Mouse (Mus musculus): ENCODE data around the gene Swap70. TPM values are rescaled to one million over a fixed set of nuclear protein-coding genes. Genes with fewer than 3 reads are reported as not detected.

Swap70 gene
- total and polyA plus RNA-seq, 3 experiments, result 56.0 to 233 (median 78.3) TPM

DNA sequence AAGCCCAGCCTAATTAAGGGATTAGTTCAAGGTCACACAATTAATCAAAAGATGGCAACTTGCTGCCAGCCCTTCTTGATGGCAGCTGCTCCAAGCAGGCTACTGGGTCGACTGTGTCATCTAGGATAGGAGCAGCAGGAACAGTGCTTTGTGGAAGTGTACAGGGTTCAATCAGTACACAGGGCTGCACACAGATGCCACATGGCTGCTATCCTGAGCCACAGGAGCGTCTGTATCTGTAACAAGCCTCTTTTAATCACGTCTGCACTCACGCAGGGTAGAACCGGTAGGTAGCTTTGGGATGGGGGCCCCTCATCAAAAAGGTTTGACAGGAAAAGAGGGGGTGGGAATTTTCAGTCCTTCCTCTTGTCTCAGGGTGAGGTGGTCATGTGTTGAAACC, 84.8 kb downstream of the Swap70 start:
- no peak for DNase-seq (ENCODE audit: low spot score)
- ATAC-seq (ENCODE audit: extremely low read depth, insufficient number of reproducible peaks, low FRiP score, poor library complexity, severe bottlenecking), result no peak
- H3K4me1 ChIP-seq (ENCODE audit: insufficient read depth, low read depth, low read length), result no peaks in the 10 kb centered on the region
- H3K36me3 ChIP-seq (replicated peaks), result no peaks in the 10 kb centered on the region
- H3K9me3 ChIP-seq (replicated peaks), result no peaks in the 10 kb centered on the region
- no peak for TF ChIP-seq GATA1 (IDR thresholded peaks at IDR 0.05; ENCODE audit: borderline replicate concordance, low read length)
- no peak for TF ChIP-seq POLR2AphosphoS5 (IDR thresholded peaks at IDR 0.05; ENCODE audit: insufficient replicate concordance, low read depth, low read length)
- TF ChIP-seq TAL1 (conservative IDR thresholded peaks at IDR 0.05; ENCODE audit: low read depth, low read length), result no peak
- no peak for TF ChIP-seq CTCF (IDR thresholded peaks at IDR 0.05; ENCODE audit: low read depth, low read length)
- TF ChIP-seq GATA2 (IDR thresholded peaks at IDR 0.05; ENCODE audit: borderline replicate concordance, low read depth, low read length), result no peak
- H3K4me3 ChIP-seq (ENCODE audit: low read depth, low read length), result no peak overlapping the region
- peaks cover 9% of the 10 kb centered on the region; the same call in 1 of the 2 replicates for H3K27me3 ChIP-seq (ENCODE audit: insufficient read depth, low read length)

DNA sequence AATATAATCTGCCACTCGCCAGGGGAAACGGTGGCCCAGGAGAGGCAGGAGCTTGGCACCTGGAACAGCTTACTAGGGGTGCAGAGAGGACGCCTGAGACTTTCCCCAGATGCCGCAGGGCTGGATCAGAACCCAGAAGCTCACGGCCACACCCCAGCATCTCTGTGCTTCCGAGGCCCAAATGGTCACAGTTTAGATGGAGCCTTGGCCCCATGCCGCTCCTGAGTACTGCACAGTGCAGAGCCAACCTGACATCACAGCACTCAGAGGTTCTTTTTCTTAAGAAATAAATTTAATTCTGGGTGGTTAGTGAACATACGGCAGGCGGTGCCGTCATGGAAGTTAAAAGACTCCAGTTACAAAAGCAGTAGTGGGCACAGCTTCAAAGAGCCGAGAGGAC, 86.2 kb downstream of the Swap70 start:
- no peak for ATAC-seq (ENCODE audit: extremely low read depth, insufficient number of reproducible peaks, low FRiP score, poor library complexity, severe bottlenecking)
- no peak overlapping the region for H3K4me3 ChIP-seq (ENCODE audit: low read depth, low read length)
- no peak for TF ChIP-seq GATA2 (IDR thresholded peaks at IDR 0.05; ENCODE audit: borderline replicate concordance, low read depth, low read length)
- TF ChIP-seq CTCF (IDR thresholded peaks at IDR 0.05; ENCODE audit: low read depth, low read length), result no peak
- no peak for TF ChIP-seq GATA1 (IDR thresholded peaks at IDR 0.05; ENCODE audit: borderline replicate concordance, low read length)
- TF ChIP-seq POLR2AphosphoS5 (IDR thresholded peaks at IDR 0.05; ENCODE audit: insufficient replicate concordance, low read depth, low read length), result no peak
- TF ChIP-seq TAL1 (conservative IDR thresholded peaks at IDR 0.05; ENCODE audit: low read depth, low read length), result no peak

DNA sequence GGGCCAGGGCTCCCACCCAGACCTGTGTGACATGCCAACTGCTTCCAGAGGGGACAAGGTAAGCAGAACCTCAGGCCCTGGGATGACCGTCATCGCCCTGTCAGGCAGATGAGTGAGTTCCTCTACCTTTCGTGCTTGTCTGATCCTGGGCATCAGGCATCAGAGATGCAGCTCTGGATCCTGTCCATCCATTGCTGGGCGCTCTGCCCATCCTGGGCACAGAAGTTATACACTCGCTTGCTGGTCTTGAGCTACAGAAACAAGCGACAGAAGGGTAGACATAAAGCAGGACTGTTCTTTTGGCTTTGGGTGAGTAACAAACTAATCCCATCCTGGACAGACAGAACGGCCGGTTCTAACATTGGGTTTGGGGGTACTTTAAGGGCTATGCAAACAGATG, 87.7 kb downstream of the Swap70 start:
- H3K36me3 ChIP-seq (replicated peaks), result no peaks in the 10 kb centered on the region
- TF ChIP-seq TAL1 (conservative IDR thresholded peaks at IDR 0.05; ENCODE audit: low read depth, low read length) (no peak), GATA1 (IDR thresholded peaks at IDR 0.05; ENCODE audit: borderline replicate concordance, low read length) (no peak), CTCF (IDR thresholded peaks at IDR 0.05; ENCODE audit: low read depth, low read length) (no peak), POLR2AphosphoS5 (IDR thresholded peaks at IDR 0.05; ENCODE audit: insufficient replicate concordance, low read depth, low read length) (no peak), GATA2 (IDR thresholded peaks at IDR 0.05; ENCODE audit: borderline replicate concordance, low read depth, low read length) (no peak)

More for the DNA sequence above, 86.2 kb downstream of the Swap70 start:
- no peaks in the 10 kb centered on the region for H3K9me3 ChIP-seq (replicated peaks)
- no peaks in the 10 kb centered on the region for H3K36me3 ChIP-seq (replicated peaks)
- no peak for DNase-seq (ENCODE audit: low spot score)
- no peaks in the 10 kb centered on the region for H3K4me1 ChIP-seq (ENCODE audit: insufficient read depth, low read depth, low read length)
- peaks cover 9% of the 10 kb centered on the region; the same call in 1 of the 2 replicates for H3K27me3 ChIP-seq (ENCODE audit: insufficient read depth, low read length)

GRCm38 (mm10) chr7:110313392-110314055, 92.0 kb downstream of the Swap70 start:
- no peaks in the 10 kb centered on the region for H3K4me1 ChIP-seq (ENCODE audit: insufficient read depth, low read depth, low read length)
- H3K4me3 ChIP-seq (ENCODE audit: low read depth, low read length), result no peak overlapping the region
- no peaks in the 10 kb centered on the region for H3K36me3 ChIP-seq (replicated peaks)
- DNase-seq (ENCODE audit: low spot score), result no peak
- no peak for ATAC-seq (ENCODE audit: extremely low read depth, insufficient number of reproducible peaks, low FRiP score, poor library complexity, severe bottlenecking)
- peaks cover 8% of the 10 kb centered on the region for H3K27me3 ChIP-seq (ENCODE audit: insufficient read depth, low read length)
- no peaks in the 10 kb centered on the region; the same call in 1 of the 2 replicates for H3K9me3 ChIP-seq (replicated peaks)
- TF ChIP-seq CTCF (IDR thresholded peaks at IDR 0.05; ENCODE audit: low read depth, low read length) (no peak), POLR2AphosphoS5 (IDR thresholded peaks at IDR 0.05; ENCODE audit: insufficient replicate concordance, low read depth, low read length) (no peak), GATA2 (IDR thresholded peaks at IDR 0.05; ENCODE audit: borderline replicate concordance, low read depth, low read length) (no peak), TAL1 (conservative IDR thresholded peaks at IDR 0.05; ENCODE audit: low read depth, low read length) (no peak), GATA1 (IDR thresholded peaks at IDR 0.05; ENCODE audit: borderline replicate concordance, low read length) (no peak)

More for the DNA sequence above, 87.7 kb downstream of the Swap70 start:
- DNase-seq (ENCODE audit: low spot score), result no peak
- no peak for ATAC-seq (ENCODE audit: extremely low read depth, insufficient number of reproducible peaks, low FRiP score, poor library complexity, severe bottlenecking)
- Histone ChIP-seq H3K4me3 (ENCODE audit: low read depth, low read length) (no peak overlapping the region), H3K27me3 (ENCODE audit: insufficient read depth, low read length) (peaks cover 9% of the 10 kb centered on the region; the same call in 1 of the 2 replicates), H3K4me1 (ENCODE audit: insufficient read depth, low read depth, low read length) (no peaks in the 10 kb centered on the region), H3K9me3 (replicated peaks) (no peaks in the 10 kb centered on the region)

- no peaks in the 10 kb centered on the region for H3K36me3 ChIP-seq (replicated peaks)
- no peak overlapping the region for H3K4me3 ChIP-seq (ENCODE audit: low read depth, low read length)
- TF ChIP-seq TAL1 (conservative IDR thresholded peaks at IDR 0.05; ENCODE audit: low read depth, low read length) (no peak), POLR2AphosphoS5 (IDR thresholded peaks at IDR 0.05; ENCODE audit: insufficient replicate concordance, low read depth, low read length) (no peak), GATA2 (IDR thresholded peaks at IDR 0.05; ENCODE audit: borderline replicate concordance, low read depth, low read length) (no peak), CTCF (IDR thresholded peaks at IDR 0.05; ENCODE audit: low read depth, low read length) (no peak)
- H3K27me3 ChIP-seq (ENCODE audit: insufficient read depth, low read length), result peaks cover 9% of the 10 kb centered on the region
- DNase-seq (ENCODE audit: low spot score), result no peak
- ATAC-seq (ENCODE audit: extremely low read depth, insufficient number of reproducible peaks, low FRiP score, poor library complexity, severe bottlenecking), result no peak
- H3K4me1 ChIP-seq (ENCODE audit: insufficient read depth, low read depth, low read length), result no peaks in the 10 kb centered on the region
- no peaks in the 10 kb centered on the region; the same call in 1 of the 2 replicates for H3K9me3 ChIP-seq (replicated peaks)
These were observed 92.9 kb downstream of the Swap70 start for GRCm38 (mm10) chr7:110314401-110314890.

- Histone ChIP-seq H3K4me3 (ENCODE audit: low read depth, low read length) (no peak overlapping the region), H3K27me3 (ENCODE audit: insufficient read depth, low read length) (peaks cover 9% of the 10 kb centered on the region), H3K36me3 (replicated peaks) (no peaks in the 10 kb centered on the region), H3K4me1 (ENCODE audit: insufficient read depth, low read depth, low read length) (no peaks in the 10 kb centered on the region), H3K9me3 (replicated peaks) (no peaks in the 10 kb centered on the region; the same call in 1 of the 2 replicates)
- ATAC-seq (ENCODE audit: extremely low read depth, insufficient number of reproducible peaks, low FRiP score, poor library complexity, severe bottlenecking) (no peak), DNase-seq (ENCODE audit: low spot score) (no peak)
- TF ChIP-seq CTCF (IDR thresholded peaks at IDR 0.05; ENCODE audit: low read depth, low read length), result no peak
- no peak for TF ChIP-seq GATA1 (IDR thresholded peaks at IDR 0.05; ENCODE audit: borderline replicate concordance, low read length)
- no peak for TF ChIP-seq TAL1 (conservative IDR thresholded peaks at IDR 0.05; ENCODE audit: low read depth, low read length)
- no peak for TF ChIP-seq POLR2AphosphoS5 (IDR thresholded peaks at IDR 0.05; ENCODE audit: insufficient replicate concordance, low read depth, low read length)
- TF ChIP-seq GATA2 (IDR thresholded peaks at IDR 0.05; ENCODE audit: borderline replicate concordance, low read depth, low read length), result no peak
These were observed 93.8 kb downstream of the Swap70 start for GRCm38 (mm10) chr7:110315352-110315751.

All from G1E (cell line).